Mouse (Mus musculus): ENCODE measurements at regions not wholly inside any gene's neighbourhood (a gene's known extent, or its start where the extent isn't known, plus 50 kb on each side); places are given as distances from the start of the nearest gene placed in this dataset.

- Histone ChIP-seq H3K27ac (no peak overlapping the region), H3K4me3 (ENCODE audit: inconsistent target) (no peak overlapping the region), H3K79me2 (ENCODE audit: inconsistent target) (no peaks in the 10 kb centered on the region), H3K36me3 (ENCODE audit: inconsistent target) (no peaks in the 10 kb centered on the region)
- WGBS (ENCODE audit: missing documents): 65% methylated on average over 5 of the region's 5 CpGs
Measured at GRCm38 (mm10) chr6:6434261-6434802, 144.1 kb downstream of the Sem1 start.

DNA sequence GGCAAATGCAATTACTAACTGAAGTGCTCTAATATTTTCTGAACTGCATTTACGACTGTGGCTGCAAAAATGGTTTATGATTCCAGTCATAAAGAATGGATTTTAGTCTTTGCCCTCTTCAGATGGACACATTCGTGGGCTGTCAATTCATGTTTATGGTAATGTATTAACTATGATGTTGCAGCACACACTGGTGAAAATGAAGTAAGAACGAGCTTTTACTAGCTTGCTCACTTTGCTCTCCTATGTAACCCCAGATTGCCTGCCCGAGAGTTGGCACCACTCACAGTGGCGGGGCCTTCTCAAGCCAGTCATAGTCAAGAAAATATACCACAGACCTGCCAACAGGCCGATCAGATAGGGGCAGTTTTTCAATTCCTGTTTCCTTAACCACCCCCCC is 145.3 kb downstream of the Sem1 start:
- no peaks in the 10 kb centered on the region for H3K79me2 ChIP-seq (ENCODE audit: inconsistent target)
- no peak overlapping the region for H3K27ac ChIP-seq
- no peaks in the 10 kb centered on the region for H3K36me3 ChIP-seq (ENCODE audit: inconsistent target)
- H3K4me3 ChIP-seq (ENCODE audit: inconsistent target): no peak overlapping the region
- WGBS (ENCODE audit: missing documents): 57% methylated on average over 6 of the region's 6 CpGs

DNA sequence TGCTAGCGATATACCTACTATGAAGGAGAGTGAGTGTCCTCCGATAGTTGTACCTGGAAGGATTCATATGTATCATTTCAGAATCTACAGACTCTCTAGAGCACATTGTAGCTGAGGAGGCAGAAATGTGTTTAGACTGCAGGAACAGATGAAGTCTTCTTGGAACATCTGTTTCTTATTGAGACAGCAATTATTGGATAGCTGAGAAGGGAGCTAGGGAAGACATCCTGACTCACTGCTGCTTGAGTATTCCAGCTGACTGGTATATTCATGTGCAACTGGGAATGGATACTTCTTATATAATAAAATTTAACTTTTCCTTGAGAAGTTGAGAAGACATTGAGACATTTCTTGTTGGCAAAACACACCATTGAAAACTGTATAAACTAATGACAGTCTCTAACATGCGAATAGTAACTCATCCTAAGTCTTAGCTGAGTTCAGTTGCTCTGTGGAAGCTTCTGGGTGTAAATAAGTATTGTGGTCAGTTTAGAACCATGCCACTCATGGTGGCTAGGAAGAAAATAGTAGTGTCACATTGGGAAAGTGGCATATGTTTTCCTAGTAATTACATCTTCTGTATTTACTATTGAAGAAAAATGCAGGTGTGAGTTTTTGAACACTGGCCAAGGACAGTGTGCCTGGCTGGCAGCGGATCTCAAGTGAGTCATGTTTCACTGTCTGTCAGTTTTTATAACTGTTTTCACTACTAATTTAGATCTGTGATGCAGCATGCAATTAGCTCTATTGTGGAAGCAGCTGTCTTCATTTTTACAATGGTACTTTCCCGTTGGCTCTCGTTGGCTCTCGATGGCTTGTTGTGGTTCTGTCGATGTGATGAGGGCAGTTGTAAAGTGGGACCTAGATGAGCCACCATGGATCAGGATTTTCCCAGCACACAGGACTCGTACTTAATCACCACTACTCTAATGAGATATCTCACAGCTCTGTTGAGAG is 163.5 kb downstream of the Sem1 start:
- Histone ChIP-seq H3K27ac (no peak overlapping the region), H3K36me3 (ENCODE audit: inconsistent target) (no peaks in the 10 kb centered on the region), H3K79me2 (ENCODE audit: inconsistent target) (no peaks in the 10 kb centered on the region), H3K4me3 (ENCODE audit: inconsistent target) (no peak overlapping the region)
- WGBS (ENCODE audit: missing documents): 86% methylated on average over 9 of the region's 9 CpGs

DNA sequence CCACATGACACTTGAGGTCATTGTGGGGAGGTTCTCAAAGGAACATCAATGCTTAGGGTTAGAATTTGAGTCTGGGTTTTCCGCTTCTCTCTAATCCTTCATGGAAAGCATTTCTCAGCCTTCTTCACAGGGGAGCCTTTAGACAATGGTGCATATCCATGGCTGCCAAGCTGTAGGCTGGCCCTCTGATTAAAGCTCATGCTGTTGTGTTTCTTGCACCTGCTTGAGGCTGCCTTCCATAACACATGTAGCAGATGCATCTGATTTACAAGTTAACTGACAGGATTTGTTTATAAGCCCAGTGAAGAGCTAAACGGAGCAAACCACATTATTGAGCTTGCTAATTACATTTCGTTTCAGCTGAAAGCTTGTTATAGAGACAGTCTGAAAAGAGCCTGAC is 180.5 kb downstream of the Sem1 start:
- H3K4me3 ChIP-seq (ENCODE audit: inconsistent target): no peak overlapping the region
- H3K79me2 ChIP-seq (ENCODE audit: inconsistent target): no peaks in the 10 kb centered on the region
- WGBS (ENCODE audit: missing documents): 90% methylated on average over 3 of the region's 3 CpGs
- H3K36me3 ChIP-seq (ENCODE audit: inconsistent target): no peaks in the 10 kb centered on the region
- no peak overlapping the region for H3K27ac ChIP-seq

- no peak overlapping the region for H3K4me3 ChIP-seq (ENCODE audit: inconsistent target)
- H3K36me3 ChIP-seq (ENCODE audit: inconsistent target): no peaks in the 10 kb centered on the region
- WGBS (ENCODE audit: missing documents): 80% methylated on average over 16 of the region's 16 CpGs
- H3K27ac ChIP-seq: no peak overlapping the region
- no peaks in the 10 kb centered on the region for H3K79me2 ChIP-seq (ENCODE audit: inconsistent target)
Measured at GRCm38 (mm10) chr6:6389454-6390445, 172.8 kb upstream of the Slc25a13 start.

- Histone ChIP-seq H3K27ac (no peak overlapping the region), H3K36me3 (ENCODE audit: inconsistent target) (no peaks in the 10 kb centered on the region), H3K4me3 (ENCODE audit: inconsistent target) (no peak overlapping the region), H3K79me2 (ENCODE audit: inconsistent target) (no peaks in the 10 kb centered on the region)
- WGBS (ENCODE audit: missing documents): 54% methylated on average over 5 of the region's 5 CpGs
Measured at GRCm38 (mm10) chr6:6388835-6389440, 172.0 kb upstream of the Slc25a13 start.

GRCm38 (mm10) chr6:6387571-6387970 is 170.6 kb upstream of the Slc25a13 start:
- H3K79me2 ChIP-seq (ENCODE audit: inconsistent target): no peaks in the 10 kb centered on the region
- H3K27ac ChIP-seq: no peak overlapping the region
- no peak overlapping the region for H3K4me3 ChIP-seq (ENCODE audit: inconsistent target)
- WGBS (ENCODE audit: missing documents): 80% methylated on average over 4 of the region's 5 CpGs
- no peaks in the 10 kb centered on the region for H3K36me3 ChIP-seq (ENCODE audit: inconsistent target)

GRCm38 (mm10) chr6:6384971-6385370 is 168.0 kb upstream of the Slc25a13 start:
- 89% methylated on average over 6 of the region's 7 CpGs for WGBS (ENCODE audit: missing documents)
- Histone ChIP-seq H3K36me3 (ENCODE audit: inconsistent target) (no peaks in the 10 kb centered on the region), H3K79me2 (ENCODE audit: inconsistent target) (no peaks in the 10 kb centered on the region), H3K27ac (no peak overlapping the region), H3K4me3 (ENCODE audit: inconsistent target) (no peak overlapping the region)

DNA sequence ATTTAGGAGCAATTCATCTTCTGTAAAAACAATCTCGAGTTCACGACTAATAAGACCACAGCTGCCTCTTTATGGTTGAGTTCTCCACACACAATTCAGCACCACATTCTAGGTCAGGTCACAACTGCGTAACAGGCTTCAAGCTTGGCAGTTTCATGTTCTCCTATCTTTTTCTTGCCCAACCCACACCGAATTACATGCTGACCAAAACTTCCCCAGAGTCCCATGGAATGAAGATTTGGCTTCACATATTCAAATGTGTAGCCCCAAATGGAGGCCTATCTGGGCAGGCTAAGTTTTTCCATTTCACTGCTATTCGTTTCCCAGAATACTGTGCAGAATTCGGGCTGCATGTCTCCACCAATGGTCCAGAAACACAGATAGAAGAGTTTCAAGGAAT is 167.5 kb upstream of the Slc25a13 start:
- 82% methylated on average over 6 of the region's 6 CpGs for WGBS (ENCODE audit: missing documents)
- Histone ChIP-seq H3K79me2 (ENCODE audit: inconsistent target) (no peaks in the 10 kb centered on the region), H3K27ac (no peak overlapping the region), H3K36me3 (ENCODE audit: inconsistent target) (no peaks in the 10 kb centered on the region), H3K4me3 (ENCODE audit: inconsistent target) (no peak overlapping the region)

- Histone ChIP-seq H3K36me3 (ENCODE audit: inconsistent target) (no peaks in the 10 kb centered on the region), H3K4me3 (ENCODE audit: inconsistent target) (no peak overlapping the region), H3K79me2 (ENCODE audit: inconsistent target) (no peaks in the 10 kb centered on the region), H3K27ac (no peak overlapping the region)
- 89% methylated on average over 3 of the region's 3 CpGs for WGBS (ENCODE audit: missing documents)
Measured at GRCm38 (mm10) chr6:6372421-6372820, 155.4 kb upstream of the Slc25a13 start.

DNA sequence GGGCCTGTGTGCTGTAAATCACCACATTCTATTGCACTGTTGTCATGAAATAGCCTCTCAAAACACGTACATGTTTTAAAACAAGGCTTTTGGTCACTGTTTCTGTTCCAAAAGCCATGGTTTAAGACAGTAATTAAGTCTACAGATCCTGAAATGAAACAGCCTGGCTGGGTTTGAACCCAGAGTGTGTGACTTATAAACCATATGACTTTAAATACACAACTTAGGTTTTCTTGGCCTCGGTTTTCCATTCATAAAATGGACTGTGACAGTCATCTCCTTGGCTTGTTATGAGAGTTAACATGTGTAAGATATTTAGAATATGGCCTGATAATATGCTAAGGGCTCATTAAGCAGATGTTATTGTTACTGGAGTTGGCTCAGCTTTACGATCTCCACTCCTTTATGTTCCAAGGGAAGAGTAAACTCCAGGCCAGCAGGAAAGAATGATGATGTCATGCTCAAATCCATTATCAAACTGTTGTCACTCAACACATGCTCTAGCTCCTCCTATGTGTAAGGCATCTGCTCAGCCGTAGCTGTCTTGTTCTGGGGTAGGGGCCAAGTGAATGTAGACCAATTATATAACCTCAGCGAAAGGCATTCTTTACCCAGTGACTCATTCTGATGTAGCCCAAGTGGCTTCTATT is 154.6 kb upstream of the Slc25a13 start:
- WGBS (ENCODE audit: missing documents): 80% methylated on average over 5 of the region's 5 CpGs
- Histone ChIP-seq H3K4me3 (ENCODE audit: inconsistent target) (no peak overlapping the region), H3K79me2 (ENCODE audit: inconsistent target) (no peaks in the 10 kb centered on the region), H3K27ac (no peak overlapping the region), H3K36me3 (ENCODE audit: inconsistent target) (no peaks in the 10 kb centered on the region)

- no peaks in the 10 kb centered on the region for H3K36me3 ChIP-seq (ENCODE audit: inconsistent target)
- 73% methylated on average over 4 of the region's 4 CpGs for WGBS (ENCODE audit: missing documents)
- H3K79me2 ChIP-seq (ENCODE audit: inconsistent target): no peaks in the 10 kb centered on the region
- H3K4me3 ChIP-seq (ENCODE audit: inconsistent target): no peak overlapping the region
- H3K27ac ChIP-seq: no peak overlapping the region
Measured at GRCm38 (mm10) chr6:6364037-6364436, 147.1 kb upstream of the Slc25a13 start.

- Histone ChIP-seq H3K4me3 (ENCODE audit: inconsistent target) (no peak overlapping the region), H3K36me3 (ENCODE audit: inconsistent target) (no peaks in the 10 kb centered on the region), H3K27ac (no peak overlapping the region), H3K79me2 (ENCODE audit: inconsistent target) (no peaks in the 10 kb centered on the region)
- WGBS (ENCODE audit: missing documents): 87% methylated on average over 3 of the region's 4 CpGs
Measured at GRCm38 (mm10) chr6:6362678-6363354, 145.8 kb upstream of the Slc25a13 start.

Measured in macrophage (primary cell).